Mouse (Mus musculus) embryonic fibroblast, embryonic 13.5 days (primary cell): Measurements from ENCODE around the gene Zfp654.

Source experiments
- CTCF ChIP-seq: IDR thresholded peaks from 2 replicates; pipeline ENCODE4 v1.5.1; 2011; ENCODE audit warnings: mild to moderate bottlenecking, control low read depth, low read length, moderate library complexity, borderline replicate concordance; ENCODE audit not compliant: insufficient read depth
- POLR2A ChIP-seq: IDR thresholded peaks from 2 replicates; pipeline ENCODE4 v1.6.1; 2011; ENCODE audit warnings: low read depth, mild to moderate bottlenecking, control low read depth, low read length, moderate library complexity

DNA sequence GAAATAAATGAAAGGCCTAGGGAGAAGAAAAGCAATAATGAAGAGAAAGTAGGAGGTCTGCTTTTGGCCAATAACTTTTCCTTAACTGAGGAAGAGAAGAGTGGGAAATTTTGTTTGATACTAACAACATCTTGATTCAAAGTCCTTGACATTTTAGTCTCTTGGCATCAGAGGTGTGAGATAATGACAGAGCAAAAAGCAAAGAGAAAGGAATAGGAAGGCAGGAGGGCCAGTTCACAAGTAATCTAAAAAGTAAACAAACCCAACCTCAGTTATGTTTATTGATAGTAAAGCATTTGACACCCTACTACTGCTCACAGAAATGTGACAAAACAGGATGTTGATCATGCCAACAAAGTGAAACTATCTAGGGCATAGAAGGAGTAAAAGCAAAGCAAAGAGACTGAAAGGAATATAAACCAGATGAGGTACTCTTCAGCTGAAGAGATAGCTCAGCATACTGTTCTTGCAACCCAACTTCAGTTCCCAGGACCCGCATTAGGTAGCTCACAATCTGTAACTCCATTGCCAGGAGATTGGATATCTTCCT lies 15.4 kb downstream of the Zfp654 start:
- TF ChIP-seq CTCF = no peak
- no peak for TF ChIP-seq POLR2A
